Mouse (Mus musculus): Measurements from ENCODE around the gene Uck1.
"Not testable (repeated sequence)": the region's sequence is repeated elsewhere in the genome, so short reads cannot be mapped to it uniquely, and the experiment has no call there.

Gene Uck1

GRCm38 (mm10) chr2:32259657-32260417 is at the start of gene Uck1:
Uck1 (minus strand) TSS chr2:32260159.
- DNase-seq (ENCODE audit: low spot score in 2 of 2): peak; percentile 87

- DNase-seq (ENCODE audit: low spot score in 2 of 2): no peak
These were observed 49.1 kb upstream of the Uck1 start for GRCm38 (mm10) chr2:32308870-32309568.

GRCm38 (mm10) chr2:32307941-32308760 is 48.2 kb upstream of the Uck1 start:
- no peak for DNase-seq (ENCODE audit: low spot score in 2 of 2)

DNA sequence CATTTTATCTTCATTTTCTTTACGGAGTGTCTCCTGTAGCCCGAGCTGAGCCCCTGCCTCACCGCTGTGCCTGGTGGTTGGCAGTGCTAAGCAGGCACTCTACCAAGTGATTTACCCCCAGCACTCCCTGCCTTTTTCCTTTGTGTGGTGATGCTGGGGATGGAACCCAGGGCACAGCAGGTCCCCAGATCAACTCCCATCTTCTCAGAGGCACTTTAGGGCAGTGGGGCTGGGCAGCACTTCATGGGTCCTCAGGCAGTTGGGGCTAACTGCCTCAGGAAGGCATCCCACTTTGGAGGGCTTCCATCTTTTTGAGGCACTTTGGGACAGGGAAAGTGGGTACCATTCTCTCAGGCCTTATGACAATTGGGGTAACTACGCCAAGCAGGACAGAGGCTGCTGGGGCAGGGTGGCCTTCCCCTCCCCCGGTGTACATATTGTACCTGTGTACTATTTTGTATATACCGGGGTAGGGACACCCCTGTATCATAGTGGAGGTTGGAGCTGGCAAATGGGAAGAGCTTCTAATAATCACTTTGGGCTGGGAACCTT is 47.4 kb upstream of the Uck1 start:
- no peak for DNase-seq (ENCODE audit: low spot score in 2 of 2)

- no peak for DNase-seq (ENCODE audit: low spot score in 2 of 2)
These were observed 46.2 kb upstream of the Uck1 start for GRCm38 (mm10) chr2:32306176-32306575.

DNA sequence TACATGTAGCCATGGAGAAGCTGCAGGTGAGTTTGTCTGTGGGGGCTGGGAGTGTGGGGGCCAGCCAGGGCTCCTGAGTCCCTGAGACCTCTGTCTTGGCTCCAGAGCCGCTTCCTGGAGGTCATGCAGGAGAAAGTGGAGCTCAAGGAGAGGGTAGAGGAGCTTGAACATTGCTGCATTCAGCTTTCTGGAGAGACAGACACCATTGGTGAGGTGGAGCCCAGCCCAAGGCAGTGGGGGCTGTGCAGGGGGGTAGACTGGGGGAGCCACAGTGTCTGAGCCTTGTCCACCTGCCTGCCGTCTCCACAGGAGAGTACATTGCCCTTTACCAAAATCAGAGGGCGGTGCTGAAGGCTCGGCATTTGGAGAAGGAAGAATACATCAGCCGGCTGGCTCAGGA is 45.7 kb upstream of the Uck1 start:
- no peak for DNase-seq (ENCODE audit: low spot score in 2 of 2)

DNA sequence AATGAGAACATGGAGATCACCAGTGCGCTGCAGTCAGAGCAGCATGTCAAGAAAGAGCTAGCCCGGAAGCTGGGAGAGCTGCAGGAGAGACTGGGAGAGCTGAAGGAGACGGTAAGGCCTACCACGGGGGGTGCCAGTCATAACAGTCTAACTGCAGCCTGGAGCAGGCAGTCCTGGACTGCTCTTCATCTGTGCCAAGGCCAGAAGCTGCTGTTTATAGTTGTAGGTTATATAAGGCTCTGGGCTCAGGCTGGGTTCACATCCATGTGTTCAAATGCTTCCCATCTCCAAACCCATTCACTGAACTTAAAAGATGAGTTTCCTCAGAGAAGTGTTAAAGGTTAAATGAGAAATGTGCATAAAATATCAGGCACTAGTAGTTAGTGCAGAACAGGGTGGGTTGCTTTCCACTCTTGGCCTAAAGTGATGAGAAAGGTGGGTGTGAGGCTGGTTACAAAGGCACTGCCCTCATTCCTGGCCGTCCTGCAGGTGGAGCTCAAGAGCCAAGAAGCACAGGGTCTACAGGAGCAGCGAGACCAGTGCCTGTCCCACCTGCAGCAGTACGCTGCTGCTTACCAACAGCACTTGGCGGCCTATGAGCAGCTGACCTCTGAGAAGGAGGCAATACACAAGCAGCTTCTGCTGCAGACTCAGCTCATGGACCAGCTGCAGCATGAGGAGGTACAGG is 44.3 kb upstream of the Uck1 start:
- no peak for DNase-seq (ENCODE audit: low spot score in 2 of 2)

- DNase-seq (ENCODE audit: low spot score in 2 of 2): no peak
These were observed 43.0 kb upstream of the Uck1 start for GRCm38 (mm10) chr2:32302952-32303351.

GRCm38 (mm10) chr2:32299469-32299868 is 39.5 kb upstream of the Uck1 start:
- DNase-seq (ENCODE audit: low spot score in 2 of 2): no peak

GRCm38 (mm10) chr2:32295842-32296241 is 35.9 kb upstream of the Uck1 start:
- DNase-seq (ENCODE audit: low spot score in 2 of 2): not testable (repeated sequence)

DNA sequence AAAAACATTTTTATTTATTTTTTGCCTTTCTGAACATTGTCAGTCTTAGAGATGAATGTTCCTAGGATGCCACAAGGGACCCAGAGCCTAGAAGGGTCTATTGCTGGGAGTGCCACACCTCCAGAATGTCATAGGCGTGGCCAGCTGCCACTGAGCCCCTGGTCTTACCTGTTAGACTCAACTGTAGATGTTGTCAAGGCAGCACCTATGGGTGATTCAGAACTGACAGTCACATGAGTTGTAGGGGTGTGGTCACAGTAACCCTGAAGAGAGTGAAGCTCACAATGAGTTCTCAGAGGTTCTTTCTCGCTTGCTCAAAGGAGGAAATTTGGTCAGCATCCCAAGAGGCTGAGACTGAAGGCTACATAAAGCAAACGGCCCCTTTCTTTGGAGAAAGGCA is 35.3 kb upstream of the Uck1 start:
- no peak for DNase-seq (ENCODE audit: low spot score in 2 of 2)

DNA sequence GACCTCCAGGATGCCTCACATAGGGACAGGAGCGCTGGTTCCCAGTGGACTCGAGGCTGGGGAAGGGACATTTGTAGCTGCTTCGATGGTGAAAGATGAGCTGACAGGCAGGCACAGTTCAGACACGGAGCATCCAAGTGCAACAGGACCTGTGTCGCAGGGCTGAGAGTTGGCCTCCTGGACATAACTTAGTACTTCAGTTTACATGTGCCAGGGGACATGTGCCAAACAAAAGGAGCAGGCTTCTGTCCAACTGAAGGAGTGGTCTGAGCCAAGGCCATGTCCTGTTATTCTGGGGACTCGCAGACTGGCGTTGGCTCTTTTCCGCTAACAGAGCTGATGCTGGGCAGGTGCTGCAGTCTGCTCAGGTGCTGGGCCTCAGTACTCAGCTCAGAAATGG is 34.4 kb upstream of the Uck1 start:
- DNase-seq (ENCODE audit: low spot score in 2 of 2): no peak

- no peak for DNase-seq (ENCODE audit: low spot score in 2 of 2)
These were observed 29.6 kb upstream of the Uck1 start for GRCm38 (mm10) chr2:32289578-32289977.

DNA sequence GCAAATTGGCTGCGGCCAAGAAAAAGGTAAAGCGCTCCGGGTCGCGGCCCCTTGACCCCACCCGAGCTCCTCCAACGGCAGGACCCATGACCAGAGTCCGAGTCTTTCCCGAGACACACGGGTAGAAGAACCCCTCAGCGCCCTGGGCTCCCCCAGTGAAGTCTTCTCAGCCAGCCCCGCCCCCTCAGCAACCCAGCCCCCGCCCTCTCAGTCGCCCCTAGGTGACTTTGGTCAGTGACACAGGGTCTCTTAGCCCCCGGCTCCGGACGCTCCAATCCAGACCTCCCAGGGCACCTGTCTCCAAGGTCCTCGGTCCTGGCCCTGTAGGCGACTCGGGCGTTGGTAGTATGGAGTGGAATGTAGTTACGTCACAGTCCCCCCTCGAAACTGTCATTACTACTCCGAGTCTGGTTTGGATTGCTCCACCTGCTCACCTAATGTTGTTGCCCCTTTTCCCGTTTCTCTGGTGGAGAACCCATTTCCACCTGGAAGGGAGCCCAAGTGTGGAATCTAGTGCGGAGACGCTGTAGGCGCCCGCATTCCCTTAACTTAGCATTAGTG is 28.5 kb upstream of the Uck1 start:
- DNase-seq (ENCODE audit: low spot score in 2 of 2): no peak

DNA sequence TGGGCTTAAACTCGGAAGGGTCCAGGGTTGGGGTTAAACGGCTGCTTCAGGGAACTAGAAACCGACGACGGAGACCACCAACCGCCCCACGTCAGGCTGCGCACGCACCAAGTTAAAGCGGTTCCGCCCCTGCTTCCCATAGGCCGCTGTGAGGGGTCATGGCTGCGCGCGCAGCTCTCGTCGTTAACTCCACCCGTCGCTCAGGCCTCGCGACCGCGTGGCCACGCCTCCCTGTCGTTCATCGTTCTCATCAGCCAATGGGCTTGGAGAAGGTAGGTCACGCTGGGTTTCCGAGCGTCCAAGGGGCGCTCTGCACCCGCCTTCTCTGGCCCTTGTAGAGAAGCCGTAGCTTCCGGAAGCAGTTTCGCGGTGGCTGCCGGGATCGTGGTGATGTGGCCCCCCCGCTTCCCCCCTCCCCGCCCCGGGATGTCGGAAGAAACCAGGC is 28.0 kb upstream of the Uck1 start, which contains the start of gene Swi5:
Swi5 (minus strand) TSS at position 153 of the 445 bp plus-strand sequence.
- peak; percentile 98 for DNase-seq (ENCODE audit: low spot score in 2 of 2)

- no peak for DNase-seq (ENCODE audit: low spot score in 2 of 2)
These were observed 27.4 kb upstream of the Uck1 start, which contains the start of gene Golga2 for GRCm38 (mm10) chr2:32287334-32287840. Golga2 (plus strand) TSS chr2:32287384.

GRCm38 (mm10) chr2:32283986-32284385 is 24.0 kb upstream of the Uck1 start:
- no peak for DNase-seq (ENCODE audit: low spot score in 2 of 2)

DNA sequence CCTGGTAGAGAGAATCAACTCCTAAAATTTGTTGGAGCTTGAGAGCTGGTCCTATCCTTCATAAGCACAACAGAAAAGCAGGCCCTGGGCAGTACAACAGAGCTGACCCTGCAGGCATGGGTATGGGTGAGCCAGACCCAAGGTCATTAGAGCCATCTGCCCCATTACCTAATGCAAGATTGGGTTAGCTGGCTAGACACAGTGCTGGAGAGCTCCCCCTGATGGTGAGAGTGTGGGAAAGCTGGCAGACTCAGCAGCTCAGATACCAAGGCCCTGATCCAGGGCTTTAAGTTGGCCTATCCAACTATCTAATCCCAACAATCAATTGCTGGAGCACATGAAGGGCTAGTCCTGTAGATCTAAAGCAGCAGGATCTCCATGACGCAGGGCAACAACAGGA is 22.8 kb upstream of the Uck1 start:
- no peak for DNase-seq (ENCODE audit: low spot score in 2 of 2)

GRCm38 (mm10) chr2:32282289-32282688 is 22.3 kb upstream of the Uck1 start:
- DNase-seq (ENCODE audit: low spot score in 2 of 2): no peak

- no peak for DNase-seq (ENCODE audit: low spot score in 2 of 2)
These were observed 15.9 kb upstream of the Uck1 start for GRCm38 (mm10) chr2:32275823-32276222.

GRCm38 (mm10) chr2:32260635-32261034 is 676 bp upstream of the Uck1 start:
- DNase-seq (ENCODE audit: low spot score in 2 of 2): no peak
